Mouse (Mus musculus) forebrain, postnatal 0 days (tissue): ENCODE measurements around the gene Col4a1. TPM values are rescaled to one million over a fixed set of nuclear protein-coding genes. Genes with fewer than 3 reads are reported as not detected.

Experiments
- ATAC-seq: fragments of 200-750 bp; cut with Nextera tagmentation; 2 replicates; pipeline ENCODE4 v1.8.0; 2017; ENCODE audit warnings: mild to moderate bottlenecking, moderate library complexity
- DNase-seq: peaks from one replicate; pipeline ENCODE4 v3.0.0-alpha.2; 2015
- H3K27ac ChIP-seq: fragments of 300-500 bp; sonication (generic); 2 replicates; pipeline ENCODE4 v1.5.1; 2014; ENCODE audit warnings: low read depth, mild to moderate bottlenecking, antibody characterized with exemption, low read length, moderate library complexity, mixed read lengths
- H3K27me3 ChIP-seq: fragments of 300-500 bp; sonication (generic); 2 replicates; pipeline ENCODE4 v1.6.1; 2014; ENCODE audit warnings: mild to moderate bottlenecking, low read length, mixed read lengths; ENCODE audit not compliant: insufficient read depth
- H3K36me3 ChIP-seq: fragments of 300-500 bp; sonication (generic); 2 replicates; pipeline ENCODE4 v1.6.1; 2014; ENCODE audit warnings: mild to moderate bottlenecking, moderate library complexity; ENCODE audit not compliant: insufficient read depth
- H3K4me1 ChIP-seq: fragments of 300-500 bp; sonication (generic); 2 replicates; pipeline ENCODE4 v1.6.1; 2014; ENCODE audit warnings: antibody characterized with exemption; ENCODE audit not compliant: insufficient read depth
- H3K4me2 ChIP-seq: fragments of 300-500 bp; sonication (generic); 2 replicates; pipeline ENCODE4 v1.6.1; 2014; ENCODE audit warnings: low read depth, mild to moderate bottlenecking, moderate library complexity
- H3K4me3 ChIP-seq: fragments of 300-500 bp; sonication (generic); 2 replicates; pipeline ENCODE4 v1.5.1; 2014; ENCODE audit warnings: low read depth, low read length, mixed read lengths
- H3K9ac ChIP-seq: fragments of 300-500 bp; sonication (generic); 2 replicates; pipeline ENCODE4 v1.6.1; 2014; ENCODE audit warnings: mild to moderate bottlenecking
- H3K9me3 ChIP-seq: fragments of 300-500 bp; sonication (generic); 2 replicates; pipeline ENCODE4 v1.6.1; 2016; ENCODE audit warnings: low read length
- CTCF ChIP-seq: sonication (generic); IDR thresholded peaks from 2 replicates; pipeline ENCODE4 v1.5.1; 2016; ENCODE audit warnings: antibody characterized with exemption, control low read depth, low read depth
- WGBS: fragments of 180-500 bp; shearing (Covaris S2); extraction: QIAGEN DNeasy Blood & Tissue Kit; methylation state at CpG from one replicate; pipeline ENCODE4 v1.1.7; 2014; 5-methylcytosine and 5-hydroxymethylcytosine counted together
- polyA plus RNA-seq: library from polyadenylated mRNA; unstranded; fragments of >200 nt; fragmentation: Nextera tagmentation; extraction: Ambion mirVana; gene quantifications from 2 replicates; pipeline ENCODE4 v1.2.1, GENCODE M21; 2015
- total RNA-seq: library from RNA; depleted of rRNA; stranded (reverse); fragments of >200 nt; gene quantifications from 2 replicates; pipeline ENCODE4 v1.2.3, GENCODE M21; 2014

The Col4a1 gene
- total and polyA plus RNA-seq, 2 experiments from 2014 or later = 45.1 to 217 TPM

DNA sequence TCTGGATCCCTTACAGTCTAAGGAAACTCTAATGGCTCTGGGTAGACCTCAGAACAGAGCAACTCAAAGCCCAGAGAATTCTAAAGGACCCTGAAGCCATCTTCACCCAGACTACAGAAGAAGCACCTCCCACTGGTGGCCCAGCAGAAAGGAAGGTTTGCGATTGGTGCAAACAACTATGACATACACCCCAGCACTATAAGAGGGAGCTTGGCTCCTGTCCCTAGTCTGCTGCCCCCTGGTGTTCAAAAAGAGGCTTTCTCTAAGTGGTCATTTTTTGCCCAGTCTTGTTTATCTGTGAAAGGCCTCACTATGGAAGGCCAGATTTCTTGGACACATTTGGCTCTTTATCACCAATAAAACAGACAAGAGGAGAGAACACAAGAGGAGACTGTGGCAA lies 97.4 kb downstream of the Col4a1 start:
- peak; percentile 79 for TF ChIP-seq CTCF
- no peaks in the 10 kb centered on the region for H3K4me1 ChIP-seq
- peak; percentile 93 for ATAC-seq
- DNase-seq = peak; percentile 68
- no peak overlapping the region for H3K4me3 ChIP-seq
- no peak overlapping the region for H3K4me2 ChIP-seq
- H3K9me3 ChIP-seq = no peaks in the 10 kb centered on the region
- no peaks in the 10 kb centered on the region for H3K27me3 ChIP-seq
- WGBS = 9% methylated on average over 1 of the region's 1 CpGs
- peaks cover 29% of the 10 kb centered on the region for H3K36me3 ChIP-seq
- H3K27ac ChIP-seq = no peak overlapping the region
- no peak overlapping the region for H3K9ac ChIP-seq

GRCm38 (mm10) chr8:11206509-11206908 lies 106.1 kb downstream of the Col4a1 start:
- Histone ChIP-seq H3K9ac (no peak overlapping the region), H3K4me1 (no peaks in the 10 kb centered on the region), H3K4me2 (no peak overlapping the region), H3K9me3 (no peaks in the 10 kb centered on the region), H3K36me3 (peaks cover 13% of the 10 kb centered on the region), H3K27ac (no peak overlapping the region), H3K27me3 (no peaks in the 10 kb centered on the region), H3K4me3 (no peak overlapping the region)
- no peak for TF ChIP-seq CTCF
- no peak for DNase-seq
- WGBS = 77% methylated on average over 8 of the region's 8 CpGs
- ATAC-seq = no peak

- whole genome bisulfite sequencing = 90% methylated on average over 9 of the region's 9 CpGs
- no peak for ATAC-seq
Observed at GRCm38 (mm10) chr8:11205532-11205931, 107.1 kb downstream of the Col4a1 start.

DNA sequence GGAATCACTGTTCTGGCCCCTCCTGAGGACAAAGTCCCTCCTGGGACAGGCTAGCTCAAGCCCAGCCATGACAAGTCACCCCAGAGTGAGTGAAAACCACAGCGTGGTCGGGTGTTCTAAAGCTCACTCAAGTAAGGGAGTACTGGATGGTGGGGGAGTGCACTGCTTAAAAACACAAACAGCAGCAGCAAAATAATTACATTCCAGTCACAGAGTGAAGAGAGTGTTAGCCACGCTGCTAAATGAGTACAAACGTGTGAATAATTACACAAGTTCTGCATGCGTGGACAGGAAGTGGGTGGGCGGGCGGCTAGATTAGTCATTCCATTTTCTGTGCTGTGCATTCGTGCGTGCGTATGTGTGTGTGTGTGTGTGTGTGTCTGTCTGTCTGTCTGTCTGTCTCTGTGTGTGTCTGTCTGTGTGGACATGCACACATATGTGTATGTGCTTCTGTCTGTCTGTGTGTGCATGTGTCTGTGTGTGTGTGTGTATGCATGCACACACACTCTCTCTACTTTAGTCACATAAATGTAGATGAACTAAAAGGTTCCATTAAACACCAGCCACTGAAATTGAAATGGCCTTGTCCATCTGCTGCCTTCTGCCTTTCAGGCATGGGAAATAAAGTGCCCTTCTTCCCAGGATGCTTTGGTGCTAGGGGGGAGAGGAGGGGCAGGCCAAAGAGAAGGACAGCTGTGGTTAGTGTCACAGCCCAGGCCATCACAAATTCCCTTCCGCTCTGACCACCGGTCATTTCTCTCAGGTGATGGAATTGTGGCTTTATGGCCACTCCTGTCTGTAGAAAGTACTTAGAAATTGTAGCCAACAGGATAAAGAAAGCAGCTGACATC lies 109.1 kb downstream of the Col4a1 start:
- DNase-seq = no peak

More at GRCm38 (mm10) chr8:11205532-11205931, 107.1 kb downstream of the Col4a1 start:
- Histone ChIP-seq H3K9ac (no peak overlapping the region), H3K4me1 (no peaks in the 10 kb centered on the region), H3K36me3 (peaks cover 16% of the 10 kb centered on the region), H3K27ac (no peak overlapping the region), H3K4me2 (no peak overlapping the region), H3K4me3 (no peak overlapping the region), H3K27me3 (no peaks in the 10 kb centered on the region), H3K9me3 (no peaks in the 10 kb centered on the region)
- no peak for DNase-seq
- no peak for TF ChIP-seq CTCF

DNA sequence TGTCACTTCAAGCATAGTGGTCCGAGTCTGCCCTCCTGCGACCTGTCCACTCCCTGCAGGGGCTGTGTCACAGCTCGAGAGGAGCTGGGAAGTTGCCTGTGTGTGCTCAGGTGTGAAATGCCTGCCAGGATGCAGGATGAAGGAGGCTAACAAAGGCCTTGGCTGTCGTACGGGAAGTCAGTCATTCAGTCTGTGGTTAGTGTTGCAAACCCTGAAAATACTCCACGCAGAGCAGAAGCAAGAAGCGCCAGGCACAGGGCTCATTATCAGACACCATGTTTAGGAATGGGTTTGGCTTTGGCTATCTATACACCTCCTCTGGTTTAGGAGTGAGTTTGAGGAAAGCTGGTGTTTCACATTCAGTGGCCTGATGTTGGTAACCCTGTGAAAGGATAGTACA lies 114.0 kb downstream of the Col4a1 start:
- Histone ChIP-seq H3K9ac (no peak overlapping the region), H3K4me1 (no peaks in the 10 kb centered on the region), H3K4me3 (no peak overlapping the region), H3K27ac (no peak overlapping the region), H3K9me3 (no peaks in the 10 kb centered on the region), H3K4me2 (no peak overlapping the region), H3K27me3 (no peaks in the 10 kb centered on the region), H3K36me3 (peaks cover 15% of the 10 kb centered on the region)
- no peak for DNase-seq
- ATAC-seq = no peak
- no peak for TF ChIP-seq CTCF
- WGBS = 63% methylated on average over 7 of the region's 7 CpGs

More for the DNA sequence above, 109.1 kb downstream of the Col4a1 start:
- Histone ChIP-seq H3K4me1 (no peaks in the 10 kb centered on the region), H3K4me2 (no peak overlapping the region), H3K9me3 (no peaks in the 10 kb centered on the region), H3K27me3 (no peaks in the 10 kb centered on the region), H3K36me3 (peaks cover 25% of the 10 kb centered on the region), H3K4me3 (no peak overlapping the region), H3K27ac (no peak overlapping the region), H3K9ac (no peak overlapping the region)
- WGBS = 58% methylated on average over 12 of the region's 12 CpGs
- ATAC-seq = peak; percentile 69
- TF ChIP-seq CTCF = no peak

DNA sequence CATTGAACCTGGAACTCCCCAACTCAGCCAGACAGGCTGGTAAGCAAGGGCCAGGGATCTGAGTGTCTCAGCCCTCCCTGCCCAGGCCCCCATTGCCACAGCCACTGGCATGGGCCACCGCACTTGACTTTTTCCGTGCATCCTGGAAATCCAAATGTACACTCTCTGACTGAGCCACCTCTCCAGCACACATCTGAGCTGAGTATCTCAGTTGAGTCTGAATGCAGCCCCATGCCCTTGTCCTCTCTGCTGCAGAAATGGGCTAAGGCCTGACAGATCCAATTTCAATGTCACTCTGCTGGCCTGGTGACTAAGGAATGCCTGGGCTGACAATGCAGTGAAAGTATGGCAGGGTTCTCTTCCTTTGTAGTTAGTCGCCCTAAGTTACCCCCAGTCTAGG lies 114.6 kb downstream of the Col4a1 start:
- Histone ChIP-seq H3K4me3 (no peak overlapping the region), H3K36me3 (peaks cover 15% of the 10 kb centered on the region), H3K4me2 (no peak overlapping the region), H3K27me3 (no peaks in the 10 kb centered on the region), H3K4me1 (no peaks in the 10 kb centered on the region), H3K27ac (no peak overlapping the region), H3K9me3 (no peaks in the 10 kb centered on the region), H3K9ac (no peak overlapping the region)
- 71% methylated on average over 3 of the region's 3 CpGs for WGBS
- TF ChIP-seq CTCF = no peak
- DNase-seq (no peak), ATAC-seq (no peak)

- TF ChIP-seq CTCF = no peak
- DNase-seq (no peak), ATAC-seq (no peak)
- 85% methylated on average over 11 of the region's 11 CpGs for WGBS
- Histone ChIP-seq H3K9me3 (no peaks in the 10 kb centered on the region), H3K4me1 (no peaks in the 10 kb centered on the region), H3K9ac (no peak overlapping the region), H3K36me3 (peaks cover 15% of the 10 kb centered on the region), H3K4me3 (no peak overlapping the region), H3K4me2 (no peak overlapping the region), H3K27ac (no peak overlapping the region), H3K27me3 (no peaks in the 10 kb centered on the region)
Observed at GRCm38 (mm10) chr8:11197261-11197660, 115.4 kb downstream of the Col4a1 start.
